8 mouse cellular contexts compared by ENCODE assay signal in genomic region chr17:31011551-31012394, GRCm38 (mm10). TPM values are rescaled to one million over a fixed set of nuclear protein-coding genes. Genes with fewer than 3 reads are reported as not detected.
DNase-seq lines count a peak whose midpoint lies in the region; ATAC-seq and TF ChIP-seq lines count a peak whose summit lies in the region.

No protein-coding gene starts in this region.

- H3K4me3 ChIP-seq in lung, adult 2 months (replicated peaks; ENCODE audit: extremely low read depth, low read depth, low read length) = no peak overlapping the region
- H3K4me3 ChIP-seq in heart, embryonic 10.5 days = no peak overlapping the region
- no peak overlapping the region for H3K4me3 ChIP-seq in limb, embryonic 14.5 days (replicated peaks; ENCODE audit: low read length)
- no peak overlapping the region for H3K4me3 ChIP-seq in neural tube, embryonic 11.5 days (ENCODE audit: low read depth, low read length)

- H3K4me2 ChIP-seq in limb, embryonic 14.5 days (replicated peaks; ENCODE audit: low read depth, low read length, severe bottlenecking) = no peak overlapping the region
- no peak overlapping the region for H3K4me2 ChIP-seq in neural tube, embryonic 11.5 days (ENCODE audit: low read depth)

- ATAC-seq in Patski = no peak
- ATAC-seq in limb, embryonic 14.5 days (ENCODE audit: low FRiP score, low read depth) = no peak; the same call in 1 of the 2 replicates
- no peak for ATAC-seq in neural tube, embryonic 11.5 days (ENCODE audit: insufficient read depth, low FRiP score, low TSS enrichment)

- H3K27ac ChIP-seq in heart, embryonic 10.5 days = no peak overlapping the region
- no peak overlapping the region for H3K27ac ChIP-seq in limb, embryonic 14.5 days (replicated peaks; ENCODE audit: low read depth, low read length)
- no peak overlapping the region for H3K27ac ChIP-seq in neural tube, embryonic 11.5 days (ENCODE audit: low read depth, low read length)

- 25% methylated on average over 9 of the region's 9 CpGs for WGBS in lung, adult 2 months
- WGBS in heart, embryonic 10.5 days = 31% methylated on average over 9 of the region's 9 CpGs
- WGBS in limb, embryonic 14.5 days = 30% methylated on average over 9 of the region's 9 CpGs
- 38% methylated on average over 9 of the region's 9 CpGs for WGBS in neural tube, embryonic 11.5 days

- peak; percentile 98 for TF ChIP-seq CTCF in lung, adult 2 months (IDR thresholded peaks at IDR 0.05; ENCODE audit: insufficient read depth, low read length)
- peak; percentile 92 for TF ChIP-seq CTCF in Patski (IDR thresholded peaks at IDR 0.05)

- CTCF ChIA-PET in Patski (lab: Charles Lee) = interaction anchor here (0.6 kb wide), 1 partner anchor 26 kb away, joined by 3 read pairs; no protein-coding TSS in a partner anchor

- H3K27me3 ChIP-seq in Patski = no peaks in the 10 kb centered on the region
- H3K27me3 ChIP-seq in heart, embryonic 10.5 days (ENCODE audit: insufficient read depth, poor library complexity, severe bottlenecking) = no peaks in the 10 kb centered on the region; the same call in 1 of the 2 replicates
- no peaks in the 10 kb centered on the region for H3K27me3 ChIP-seq in limb, embryonic 14.5 days (ENCODE audit: control insufficient read depth, insufficient read depth, low read length)
- H3K27me3 ChIP-seq in neural tube, embryonic 11.5 days (ENCODE audit: control insufficient read depth, insufficient read depth, low read length) = no peaks in the 10 kb centered on the region

- H3K4me1 ChIP-seq in lung, adult 2 months (ENCODE audit: control insufficient read depth, insufficient read depth, low read length) = 0 out of 2 replicates have a peak, but pooled peaks cover 4% of the 10 kb centered on the region
- H3K4me1 ChIP-seq in heart, embryonic 10.5 days = no peaks in the 10 kb centered on the region
- no peaks in the 10 kb centered on the region for H3K4me1 ChIP-seq in limb, embryonic 14.5 days (ENCODE audit: control insufficient read depth, insufficient read depth, low read length)
- H3K4me1 ChIP-seq in neural tube, embryonic 11.5 days (ENCODE audit: control insufficient read depth, insufficient read depth, low read length) = no peaks in the 10 kb centered on the region

- in situ Hi-C loops in Patski (cut with MboI; ENCODE audit: low pct_unique_long_range_greater_than_20kb) = loop anchor here (5.0 kb wide), 1 partner anchor 111 kb away; no protein-coding TSS in a partner anchor

- POLR2A ChIA-PET in Patski (lab: Charles Lee) = no interaction called here

- no peak overlapping the region for H3K9ac ChIP-seq in limb, embryonic 14.5 days (ENCODE audit: low read depth, low read length, severe bottlenecking)
- no peak overlapping the region for H3K9ac ChIP-seq in neural tube, embryonic 11.5 days (ENCODE audit: low read length)

- no peaks in the 10 kb centered on the region for H3K36me3 ChIP-seq in heart, embryonic 10.5 days
- H3K36me3 ChIP-seq in limb, embryonic 14.5 days (ENCODE audit: control insufficient read depth, insufficient read depth, low read length) = no peaks in the 10 kb centered on the region
- H3K36me3 ChIP-seq in neural tube, embryonic 11.5 days (ENCODE audit: control insufficient read depth, insufficient read depth, low read length) = no peaks in the 10 kb centered on the region

- peak; percentile 39 for DNase-seq in lung, adult 2 months
- DNase-seq in lung, adult 18-20 months = no peak
- DNase-seq in Patski (ENCODE audit: low read depth, low spot score) = no peak
- peak; percentile 59 to 74 for DNase-seq in cerebellum, postnatal 25 days
- DNase-seq in heart, embryonic 10.5 days (ENCODE audit: low spot score) = peak; percentile 83
- peak; percentile 63 for DNase-seq in limb, embryonic 14.5 days (ENCODE audit: low spot score)
- DNase-seq in neural tube, embryonic 11.5 days (ENCODE audit: low spot score) = peak; percentile 77
- DNase-seq in thymus, postnatal 4 days = peak; percentile 83

- no peaks in the 10 kb centered on the region for H3K9me3 ChIP-seq in heart, embryonic 10.5 days
- no peaks in the 10 kb centered on the region for H3K9me3 ChIP-seq in limb, embryonic 14.5 days (ENCODE audit: control insufficient read depth, low read length)
- no peaks in the 10 kb centered on the region for H3K9me3 ChIP-seq in neural tube, embryonic 11.5 days (ENCODE audit: control insufficient read depth, low read length)

- TF ChIP-seq POLR2A in lung, adult 2 months (IDR thresholded peaks at IDR 0.05; ENCODE audit: borderline replicate concordance, extremely low read depth, low read depth, low read length) = no peak
- TF ChIP-seq POLR2A in limb, embryonic 14.5 days (IDR thresholded peaks at IDR 0.05; ENCODE audit: borderline replicate concordance, extremely low read depth, insufficient read depth, insufficient read length) = no peak

RNA-seq across cellular contexts. Expression of gene Abcg1, which starts 45.7 kb away (rescaled TPM):
- 53.2 and 57.4 TPM in 2 replicates for polyA plus RNA-seq in lung, adult 2 months (2012; rRNA removed)
- polyA plus RNA-seq in Patski (2021) = 0.01 TPM
- 4.9 and 6.0 TPM in 2 replicates for polyA plus RNA-seq in heart, embryonic 10.5 days (2016; fragmentation: Nextera tagmentation; extraction: Ambion mirVana)
- polyA plus RNA-seq in limb, embryonic 14.5 days (2012; rRNA removed) = 3.2 and 3.4 TPM in 2 replicates
- polyA plus RNA-seq in limb, embryonic 14.5 days (2014; fragmentation: Nextera tagmentation; extraction: Ambion mirVana) = 6.8 and 7.5 TPM in 2 replicates
- 8.5 and 9.7 TPM in 2 replicates for polyA plus RNA-seq in neural tube, embryonic 11.5 days (2014; fragmentation: Nextera tagmentation; extraction: Ambion mirVana)

RNA-seq across cellular contexts. Expression of gene Umodl1, which starts 57.3 kb away (rescaled TPM):
- 0.02 TPM in 1 of 2 replicates, not detected in the other for polyA plus RNA-seq in lung, adult 2 months (2012; rRNA removed)
- not detected for polyA plus RNA-seq in Patski (2021)
- 0.06 and 0.11 TPM in 2 replicates for polyA plus RNA-seq in heart, embryonic 10.5 days (2016; fragmentation: Nextera tagmentation; extraction: Ambion mirVana)
- 0.03 and 0.08 TPM in 2 replicates for polyA plus RNA-seq in limb, embryonic 14.5 days (2012; rRNA removed)
- polyA plus RNA-seq in limb, embryonic 14.5 days (2014; fragmentation: Nextera tagmentation; extraction: Ambion mirVana) = 0.15 and 0.25 TPM in 2 replicates
- not detected in 2 replicates for polyA plus RNA-seq in neural tube, embryonic 11.5 days (2014; fragmentation: Nextera tagmentation; extraction: Ambion mirVana)

Comparison
In these comparisons a context has a peak if more than half of its experiments do, and no peak if none do; other contexts are left out.
1. DNase-seq: peak in lung, adult 2 months (single experiment), cerebellum, postnatal 25 days (2 of 2), heart, embryonic 10.5 days (single experiment), limb, embryonic 14.5 days (single experiment), neural tube, embryonic 11.5 days (single experiment) and thymus, postnatal 4 days (single experiment); none in lung, adult 18-20 months (0 of 2) and Patski (single experiment).